Mouse (Mus musculus) hindbrain, embryonic 13.5 days (tissue): ENCODE results near the gene Ccnf. TPM values are rescaled to one million over a fixed set of nuclear protein-coding genes. Genes with fewer than 3 reads are reported as not detected.
A peak's percentile ranks its signal among the peaks of the same experiment; 100 is the strongest.

Experiments
- ATAC-seq: fragments of 200-750 bp; cut with Nextera tagmentation; 2 replicates; pipeline ENCODE4 v1.8.0; 2017; ENCODE audit warnings: moderate TSS enrichment; ENCODE audit not compliant: low FRiP score
- H3K27ac ChIP-seq: fragments of 300-500 bp; sonication (generic); 2 replicates; pipeline ENCODE4 v1.5.1; 2015; ENCODE audit warnings: inconsistent platforms, mild to moderate bottlenecking, moderate library complexity
- H3K27me3 ChIP-seq: fragments of 300-500 bp; sonication (generic); 2 replicates; pipeline ENCODE4 v1.6.1; 2015; ENCODE audit warnings: mild to moderate bottlenecking, inconsistent platforms
- H3K36me3 ChIP-seq: fragments of 300-500 bp; sonication (generic); 2 replicates; pipeline ENCODE4 v1.6.1; 2015; ENCODE audit warnings: mild to moderate bottlenecking, inconsistent platforms
- H3K4me1 ChIP-seq: fragments of 300-500 bp; sonication (generic); replicated peaks from 2 replicates; pipeline ENCODE4 v1.6.1; 2015; ENCODE audit warnings: inconsistent platforms
- H3K4me2 ChIP-seq: fragments of 300-500 bp; sonication (generic); 2 replicates; pipeline ENCODE4 v1.6.1; 2015; ENCODE audit warnings: inconsistent platforms, mild to moderate bottlenecking, moderate library complexity
- H3K4me3 ChIP-seq: fragments of 300-500 bp; sonication (generic); 2 replicates; pipeline ENCODE4 v1.5.1; 2015; ENCODE audit warnings: mild to moderate bottlenecking, inconsistent platforms
- H3K9ac ChIP-seq: fragments of 300-500 bp; sonication (generic); 2 replicates; pipeline ENCODE4 v1.6.1; 2015; ENCODE audit warnings: mild to moderate bottlenecking, inconsistent platforms
- H3K9me3 ChIP-seq: fragments of 300-500 bp; sonication (generic); 2 replicates; pipeline ENCODE4 v1.6.1; 2016; ENCODE audit warnings: inconsistent platforms
- WGBS: fragments of 180-500 bp; shearing (Covaris S2); methylation state at CpG from one replicate; pipeline ENCODE4 v1.1.7; 2015; 5-methylcytosine and 5-hydroxymethylcytosine counted together
- polyA plus RNA-seq: library from polyadenylated mRNA; unstranded; fragments of >200 nt; fragmentation: Nextera tagmentation; extraction: Ambion mirVana; gene quantifications from 2 replicates; pipeline ENCODE4 v1.2.1, GENCODE M21; 2015

Ccnf gene
- polyA plus RNA-seq, 1 experiment from 2014 or later = 17.2 TPM

DNA sequence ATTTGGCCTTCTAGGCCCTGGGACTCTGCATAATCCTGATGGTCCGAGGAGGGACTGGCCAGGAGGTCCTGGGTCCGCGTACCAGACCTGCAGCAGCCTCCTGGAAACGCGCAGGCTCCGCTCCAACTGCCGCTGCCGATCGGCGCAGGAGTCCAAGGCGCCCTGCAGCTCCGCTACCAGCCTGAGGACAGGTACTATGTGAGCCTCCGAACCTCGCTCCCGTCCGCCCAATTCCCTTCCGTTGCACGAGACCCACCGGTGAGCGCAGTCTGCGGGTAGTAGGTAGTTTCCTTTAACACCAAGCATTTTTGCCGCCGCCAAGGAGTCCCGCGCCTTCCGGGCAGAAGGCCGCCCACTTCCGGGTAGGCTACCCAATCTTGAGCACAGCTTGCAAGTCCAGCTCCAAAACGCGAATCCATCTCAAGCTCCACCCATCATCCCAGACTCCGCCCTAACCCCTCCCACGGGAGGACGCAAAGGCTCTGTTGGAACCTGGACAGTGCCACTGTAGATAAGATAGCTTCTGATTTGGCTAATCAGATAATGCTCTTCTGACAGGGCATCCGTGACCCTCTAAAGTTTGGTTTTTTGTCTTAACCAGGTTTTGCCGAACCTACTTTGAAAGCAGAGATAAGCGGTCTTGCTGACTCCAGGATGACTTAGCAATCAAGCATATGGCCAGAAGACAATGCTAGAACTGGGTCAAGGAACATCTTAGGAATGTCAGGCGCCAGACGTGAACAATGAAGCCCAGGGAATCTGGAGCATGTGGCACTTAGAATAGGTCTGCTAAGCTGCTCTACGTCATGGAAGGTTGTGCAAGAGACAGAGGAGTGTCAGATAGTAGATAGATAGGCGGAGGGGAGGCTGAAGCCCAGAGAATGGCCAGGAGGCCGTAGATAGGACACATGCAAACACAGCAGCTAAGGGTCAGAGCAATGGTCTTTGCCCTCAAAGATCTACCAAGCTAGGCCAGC is 30.6 kb downstream of the Ccnf start, which contains the start of gene Tedc2:
Tedc2 (minus strand) TSS at position 417 of the 977 bp plus-strand sequence.
- WGBS = 6% methylated on average over 41 of the region's 41 CpGs

DNA sequence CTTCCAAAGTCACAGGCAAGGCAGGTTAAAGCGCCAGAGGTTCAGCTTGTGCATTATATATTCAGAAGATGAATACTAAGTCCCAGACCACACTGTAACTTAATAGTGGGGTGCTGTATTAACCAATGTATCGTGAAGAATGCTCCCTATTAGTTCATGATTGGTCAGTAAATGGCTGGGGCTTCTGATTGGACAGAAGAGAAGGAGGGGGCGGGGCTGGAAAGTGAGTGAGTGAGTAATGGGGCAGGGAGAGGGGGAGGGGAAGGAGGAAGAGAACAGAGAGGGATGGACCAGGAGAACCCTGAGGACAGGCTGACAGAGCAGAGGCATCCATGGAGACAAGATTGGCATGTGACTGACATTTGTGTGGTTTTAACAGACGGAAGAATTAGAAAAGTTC is 34.4 kb downstream of the Ccnf start:
- Histone ChIP-seq H3K27me3 (no peaks in the 10 kb centered on the region), H3K9ac (no peak overlapping the region), H3K36me3 (peaks cover 39% of the 10 kb centered on the region), H3K9me3 (no peaks in the 10 kb centered on the region), H3K4me2 (no peak overlapping the region), H3K4me3 (no peak overlapping the region), H3K4me1 (peaks cover 27% of the 10 kb centered on the region), H3K27ac (no peak overlapping the region)
- 57% methylated on average over 4 of the region's 4 CpGs for WGBS
- ATAC-seq = no peak

More for the DNA sequence above, 30.6 kb downstream of the Ccnf start, which contains the start of gene Tedc2:
- peak within 1 kb of the TSS; percentile 88 for H3K4me3 ChIP-seq
- H3K27ac ChIP-seq = peak within 1 kb of the TSS; percentile 55
- H3K36me3 ChIP-seq = peaks cover 51% of the 10 kb centered on the region
- H3K4me1 ChIP-seq = peaks cover 18% of the 10 kb centered on the region
- peak; percentile 94 for ATAC-seq
- H3K9me3 ChIP-seq = no peaks in the 10 kb centered on the region
- peak within 1 kb of the TSS; percentile 85 for H3K9ac ChIP-seq
- no peaks in the 10 kb centered on the region for H3K27me3 ChIP-seq
- H3K4me2 ChIP-seq = peak within 1 kb of the TSS; percentile 95

DNA sequence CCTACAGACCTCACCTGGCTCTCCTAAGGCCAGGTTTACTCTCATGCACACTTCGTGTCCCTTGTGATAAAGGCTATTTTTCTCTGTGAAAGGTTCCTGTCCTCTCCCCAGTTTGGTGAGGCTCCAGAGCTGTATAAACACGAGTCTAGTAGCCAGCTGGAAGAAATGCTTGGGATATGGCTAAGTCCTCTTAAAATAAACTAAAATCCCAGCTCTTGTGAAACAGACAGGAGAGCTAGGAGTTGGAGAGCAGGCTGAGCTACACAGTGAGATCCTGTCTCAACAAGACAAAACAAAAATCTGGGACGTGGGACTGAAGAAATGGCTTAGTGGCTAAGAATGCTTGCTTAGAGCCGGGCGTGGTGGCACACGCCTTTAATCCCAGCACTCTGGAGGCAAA is 38.1 kb downstream of the Ccnf start:
- ATAC-seq = no peak
- H3K4me3 ChIP-seq = no peak overlapping the region
- no peaks in the 10 kb centered on the region for H3K9me3 ChIP-seq
- peaks cover 44% of the 10 kb centered on the region for H3K4me1 ChIP-seq
- peaks cover 35% of the 10 kb centered on the region for H3K36me3 ChIP-seq
- H3K27me3 ChIP-seq = peaks cover 17% of the 10 kb centered on the region
- H3K27ac ChIP-seq = no peak overlapping the region
- 76% methylated on average over 6 of the region's 6 CpGs for WGBS
- no peak overlapping the region for H3K9ac ChIP-seq
- no peak overlapping the region for H3K4me2 ChIP-seq

DNA sequence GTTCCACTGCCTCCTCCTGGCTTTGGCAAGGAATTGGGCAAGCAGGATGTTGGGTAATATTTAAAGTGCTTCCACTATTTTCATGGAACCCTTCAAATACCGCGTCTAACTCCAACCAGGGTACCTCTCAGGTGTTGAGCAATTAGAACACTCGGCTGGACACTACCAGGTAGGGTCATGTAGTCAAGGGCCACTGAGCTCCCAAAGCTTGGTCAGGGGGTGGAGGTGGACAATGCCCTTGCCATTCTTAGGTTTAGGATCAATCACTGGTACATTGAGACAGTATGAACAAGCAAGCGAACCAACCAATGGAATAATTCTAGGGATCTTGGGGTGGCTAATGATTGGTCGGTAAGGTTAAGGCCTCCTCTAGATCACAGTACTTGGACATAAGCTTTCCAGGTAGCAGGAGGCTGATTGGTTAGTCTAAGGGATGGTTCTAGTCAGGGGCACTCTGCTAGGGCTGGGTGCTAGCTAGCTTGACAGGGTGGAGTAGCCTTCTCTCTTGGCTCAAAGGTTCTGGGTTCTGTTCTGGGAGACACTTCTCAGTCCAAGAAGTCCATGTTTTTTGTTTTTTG is 38.8 kb downstream of the Ccnf start:
- peaks cover 50% of the 10 kb centered on the region for H3K4me1 ChIP-seq
- H3K27me3 ChIP-seq = peaks cover 24% of the 10 kb centered on the region
- no peak overlapping the region for H3K9ac ChIP-seq
- peak overlapping the region; percentile 58 for H3K4me3 ChIP-seq
- H3K36me3 ChIP-seq = peaks cover 28% of the 10 kb centered on the region
- no peak overlapping the region for H3K27ac ChIP-seq
- H3K9me3 ChIP-seq = no peaks in the 10 kb centered on the region
- 0 out of 2 replicates have a peak, but pooled peaks have one; percentile 0 for ATAC-seq
- H3K4me2 ChIP-seq = peak overlapping the region; percentile 97
- 30% methylated on average over 5 of the region's 5 CpGs for WGBS

DNA sequence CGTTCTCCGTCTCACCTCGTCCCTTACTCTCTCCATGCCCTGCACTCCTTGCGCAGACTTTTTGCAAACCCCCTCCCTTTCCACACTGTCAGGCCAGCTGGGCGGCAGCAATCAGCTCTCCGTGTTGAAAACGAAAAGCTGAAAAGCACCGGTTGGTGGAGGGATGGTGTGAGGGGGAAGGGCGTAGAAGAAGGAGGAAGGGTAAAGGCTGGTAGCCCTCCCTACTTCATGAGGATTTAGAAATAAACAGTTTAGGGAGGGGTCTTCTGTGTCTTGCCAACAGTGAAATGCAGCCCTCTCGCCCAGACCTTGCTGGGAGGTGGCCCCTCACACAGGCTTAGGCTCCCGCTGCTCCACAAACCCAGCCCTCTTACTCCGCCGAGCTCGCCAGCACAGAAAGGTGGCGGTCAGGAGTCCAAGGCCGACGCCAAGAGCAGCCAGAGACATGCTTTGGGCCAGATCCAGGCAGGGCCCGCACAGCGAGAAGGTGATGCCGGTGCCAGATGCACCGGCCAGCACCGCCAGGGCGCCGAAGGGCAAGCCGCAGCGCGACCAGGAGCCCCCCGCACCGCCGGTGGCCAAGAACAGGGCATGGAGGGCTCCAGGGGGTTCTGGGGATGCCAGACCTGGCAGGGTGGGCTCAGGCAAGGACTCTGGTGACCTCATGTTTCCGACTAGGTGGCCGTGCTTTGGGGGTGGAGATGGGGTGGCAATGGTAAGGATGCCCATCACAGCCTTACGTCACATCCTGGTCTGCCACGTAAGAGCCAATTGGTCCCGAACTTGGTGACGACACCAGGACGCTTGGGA is 39.4 kb downstream of the Ccnf start:
- H3K9me3 ChIP-seq = no peaks in the 10 kb centered on the region
- peaks cover 23% of the 10 kb centered on the region for H3K36me3 ChIP-seq
- peaks cover 57% of the 10 kb centered on the region for H3K4me1 ChIP-seq
- peak overlapping the region; percentile 87 for H3K27ac ChIP-seq
- peak overlapping the region; percentile 97 for H3K4me2 ChIP-seq
- H3K9ac ChIP-seq = peak overlapping the region; percentile 90
- ATAC-seq = peak; percentile 52
- peak overlapping the region; percentile 58 for H3K4me3 ChIP-seq
- 1% methylated on average over 37 of the region's 37 CpGs for WGBS
- peaks cover 29% of the 10 kb centered on the region for H3K27me3 ChIP-seq

DNA sequence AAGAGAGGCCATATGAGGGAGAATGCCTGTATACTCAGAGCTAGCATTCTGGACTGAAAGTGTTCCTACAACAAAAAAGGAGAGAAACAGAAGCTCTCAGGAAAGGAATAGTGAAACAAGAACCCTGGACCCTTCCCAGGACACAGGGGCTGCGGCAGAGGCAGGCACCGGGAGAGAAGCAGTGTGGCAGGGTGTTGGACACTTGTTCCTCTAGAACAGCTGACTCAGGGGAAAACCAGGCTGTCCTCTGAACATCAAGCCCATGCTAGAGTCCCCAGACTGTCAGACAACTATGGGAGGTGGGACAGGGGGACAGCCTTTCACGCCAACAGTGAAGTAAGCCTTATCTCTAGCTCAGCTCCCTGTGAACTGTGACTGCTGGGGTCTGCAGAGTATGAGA is 40.7 kb downstream of the Ccnf start:
- WGBS = 89% methylated on average over 3 of the region's 3 CpGs
- H3K27ac ChIP-seq = peak overlapping the region; percentile 44; the same call in 1 of the 2 replicates

DNA sequence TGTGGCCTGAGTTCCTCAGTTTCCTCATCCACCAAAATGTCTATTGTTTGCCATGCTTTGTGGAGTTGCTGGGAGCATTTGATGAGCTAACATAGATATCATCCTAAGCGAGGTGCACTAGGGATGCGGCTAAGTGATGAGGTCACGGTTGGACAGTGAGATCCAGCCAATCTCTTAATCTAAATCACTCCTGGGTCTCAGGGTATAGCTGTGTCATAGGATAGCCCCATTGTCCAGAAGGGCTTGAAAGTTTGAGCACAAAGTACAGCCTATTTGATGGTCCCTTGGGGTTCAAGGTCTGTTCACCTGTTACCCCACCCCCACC is 41.4 kb downstream of the Ccnf start:
- no peak for ATAC-seq
- H3K4me3 ChIP-seq = no peak overlapping the region
- H3K36me3 ChIP-seq = peaks cover 3% of the 10 kb centered on the region
- H3K9ac ChIP-seq = no peak overlapping the region
- peak overlapping the region; percentile 80; the same call in 1 of the 2 replicates for H3K27ac ChIP-seq
- peaks cover 32% of the 10 kb centered on the region for H3K27me3 ChIP-seq
- WGBS = 73% methylated on average over 3 of the region's 3 CpGs
- peaks cover 71% of the 10 kb centered on the region for H3K4me1 ChIP-seq
- H3K4me2 ChIP-seq = peak overlapping the region; percentile 92
- H3K9me3 ChIP-seq = no peaks in the 10 kb centered on the region

More for the DNA sequence above, 40.7 kb downstream of the Ccnf start:
- peaks cover 32% of the 10 kb centered on the region for H3K27me3 ChIP-seq
- no peaks in the 10 kb centered on the region for H3K9me3 ChIP-seq
- H3K4me2 ChIP-seq = peak overlapping the region; percentile 97
- no peak for ATAC-seq
- H3K4me1 ChIP-seq = peaks cover 70% of the 10 kb centered on the region
- peaks cover 10% of the 10 kb centered on the region for H3K36me3 ChIP-seq
- H3K9ac ChIP-seq = no peak overlapping the region
- no peak overlapping the region for H3K4me3 ChIP-seq

DNA sequence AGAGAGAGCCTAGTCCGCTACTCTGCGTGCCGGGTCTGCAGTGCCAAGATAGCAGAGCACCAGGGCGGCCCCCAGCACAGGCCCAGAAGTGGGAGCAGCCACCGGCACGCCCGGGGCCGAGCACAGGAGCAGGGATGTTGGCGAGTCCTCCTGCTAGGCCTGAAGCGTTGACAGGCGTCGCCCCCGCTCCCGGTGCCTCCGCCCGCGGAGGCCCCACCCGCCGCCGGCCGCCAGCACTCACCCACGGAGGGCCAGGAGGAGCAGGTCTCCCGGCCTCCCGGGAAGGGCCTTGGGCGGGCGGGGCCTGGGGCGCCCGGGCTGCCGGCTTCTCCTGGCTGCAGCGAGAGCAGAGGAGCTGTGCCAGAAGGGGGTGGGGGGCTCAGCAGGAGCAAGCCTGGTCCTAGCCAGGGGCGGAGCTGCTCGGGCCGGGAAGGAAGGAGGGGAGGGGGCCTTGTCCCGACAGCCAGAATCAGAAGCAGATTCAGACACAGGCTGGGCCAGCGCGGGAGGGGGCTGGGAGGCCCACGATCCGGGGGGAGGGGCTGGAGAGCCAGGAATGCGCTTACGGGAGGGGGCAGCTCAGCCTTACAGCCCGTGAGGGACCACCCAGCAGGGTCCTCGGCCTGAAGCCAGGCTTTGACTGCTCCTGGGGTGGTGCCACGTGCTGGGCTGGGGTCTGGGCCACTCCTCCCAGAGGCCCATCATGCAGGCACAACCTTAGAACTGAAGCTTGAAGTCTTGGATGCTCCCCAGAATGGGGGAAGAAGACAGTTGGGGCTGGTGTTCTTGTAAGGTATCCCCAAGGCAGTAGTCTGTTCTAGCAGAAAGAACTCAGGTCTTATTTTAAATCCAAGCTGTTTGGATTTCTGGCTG is 42.0 kb downstream of the Ccnf start, which contains the start of gene Ntn3:
Ntn3 (minus strand) TSS at position 489 of the 873 bp plus-strand sequence.
- peak; percentile 9 for ATAC-seq

DNA sequence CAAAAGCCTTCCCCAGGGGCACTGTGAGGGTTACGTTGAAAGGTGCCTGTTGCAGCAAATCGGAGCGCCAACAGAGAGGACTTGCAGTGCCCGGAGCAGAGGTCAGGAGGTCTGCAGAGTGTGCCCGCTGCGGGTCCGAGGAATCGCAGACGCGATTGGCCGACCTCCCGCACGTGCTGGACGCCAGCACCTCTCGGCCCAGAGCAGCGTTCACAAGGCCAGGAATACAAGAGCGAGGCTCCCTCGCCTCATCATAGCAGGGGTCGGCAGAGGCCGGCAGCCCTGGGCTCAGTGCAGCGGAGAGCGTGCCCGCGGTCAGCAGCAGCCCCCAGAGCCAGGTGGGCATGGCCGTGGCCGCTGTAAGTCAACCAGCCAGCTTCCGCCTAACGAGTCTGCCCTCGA is 42.6 kb downstream of the Ccnf start:
- H3K9ac ChIP-seq = peak overlapping the region; percentile 81
- peak overlapping the region; percentile 92 for H3K4me2 ChIP-seq
- no peaks in the 10 kb centered on the region for H3K9me3 ChIP-seq
- H3K27me3 ChIP-seq = peaks cover 32% of the 10 kb centered on the region
- H3K4me1 ChIP-seq = peaks cover 84% of the 10 kb centered on the region
- H3K36me3 ChIP-seq = no peaks in the 10 kb centered on the region
- peak overlapping the region; percentile 80 for H3K27ac ChIP-seq
- ATAC-seq = no peak
- H3K4me3 ChIP-seq = peak overlapping the region; percentile 75
- 2% methylated on average over 29 of the region's 29 CpGs for WGBS

More for the DNA sequence above, 42.0 kb downstream of the Ccnf start, which contains the start of gene Ntn3:
- H3K9me3 ChIP-seq = no peaks in the 10 kb centered on the region
- peaks cover 32% of the 10 kb centered on the region for H3K27me3 ChIP-seq
- H3K4me1 ChIP-seq = peaks cover 77% of the 10 kb centered on the region
- under 1% methylated on average over 34 of the region's 43 CpGs for WGBS
- peak within 1 kb of the TSS; percentile 75 for H3K4me3 ChIP-seq
- H3K36me3 ChIP-seq = no peaks in the 10 kb centered on the region
- H3K4me2 ChIP-seq = peak within 1 kb of the TSS; percentile 92
- peak within 1 kb of the TSS; percentile 81 for H3K9ac ChIP-seq
- H3K27ac ChIP-seq = peak within 1 kb of the TSS; percentile 80

DNA sequence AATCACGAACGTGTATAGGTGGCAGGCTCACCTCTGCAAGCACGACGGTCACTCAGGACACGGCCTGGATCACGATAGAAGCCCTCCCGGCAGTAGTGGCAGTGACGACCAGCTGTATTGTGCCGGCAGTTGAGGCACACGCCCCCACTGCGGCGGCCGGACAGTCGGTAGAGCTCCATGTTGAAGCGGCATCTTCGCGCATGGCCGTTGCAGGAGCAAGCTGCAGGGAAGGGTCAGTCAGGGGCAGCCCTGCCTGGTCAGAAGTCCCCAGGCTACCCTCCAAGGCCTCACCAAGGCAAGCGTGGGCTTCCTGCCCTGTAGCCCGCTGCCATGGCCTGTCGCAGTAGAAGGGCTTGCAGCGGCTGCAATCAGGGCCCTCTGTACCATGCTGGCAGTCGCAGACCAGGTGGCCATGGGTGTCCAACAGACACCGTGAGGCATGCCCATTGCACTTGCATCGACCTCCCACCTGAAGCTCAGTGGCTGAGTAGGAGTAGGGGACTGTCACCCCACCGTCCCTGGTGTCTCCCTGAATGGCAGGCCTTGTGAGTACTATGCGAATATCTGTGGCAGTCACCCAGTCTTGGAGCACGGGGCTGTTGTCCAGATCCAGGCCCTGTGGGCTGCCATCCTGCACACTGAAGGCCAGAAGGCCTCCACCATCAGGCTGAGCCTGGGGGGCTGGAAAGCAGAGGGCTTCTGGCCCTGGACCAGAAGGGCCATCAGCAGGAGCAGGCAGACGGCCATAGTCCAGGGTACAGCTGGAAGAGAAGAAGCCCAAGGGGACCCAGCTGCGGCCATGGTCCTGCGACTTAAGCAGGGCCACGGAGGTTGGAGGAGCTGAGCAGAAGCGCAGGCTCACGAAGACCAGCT is 43.3 kb downstream of the Ccnf start:
- H3K4me2 ChIP-seq = peak overlapping the region; percentile 92
- peaks cover 32% of the 10 kb centered on the region for H3K27me3 ChIP-seq
- H3K9ac ChIP-seq = peak overlapping the region; percentile 81
- peak overlapping the region; percentile 80; the same call in 1 of the 2 replicates for H3K27ac ChIP-seq
- H3K9me3 ChIP-seq = no peaks in the 10 kb centered on the region
- no peak for ATAC-seq
- H3K36me3 ChIP-seq = no peaks in the 10 kb centered on the region
- WGBS = 54% methylated on average over 34 of the region's 34 CpGs
- H3K4me3 ChIP-seq = peak overlapping the region; percentile 75
- peaks cover 90% of the 10 kb centered on the region for H3K4me1 ChIP-seq
